Mouse (Mus musculus): ENCODE data around the gene Srarp.

Gene Srarp

DNA sequence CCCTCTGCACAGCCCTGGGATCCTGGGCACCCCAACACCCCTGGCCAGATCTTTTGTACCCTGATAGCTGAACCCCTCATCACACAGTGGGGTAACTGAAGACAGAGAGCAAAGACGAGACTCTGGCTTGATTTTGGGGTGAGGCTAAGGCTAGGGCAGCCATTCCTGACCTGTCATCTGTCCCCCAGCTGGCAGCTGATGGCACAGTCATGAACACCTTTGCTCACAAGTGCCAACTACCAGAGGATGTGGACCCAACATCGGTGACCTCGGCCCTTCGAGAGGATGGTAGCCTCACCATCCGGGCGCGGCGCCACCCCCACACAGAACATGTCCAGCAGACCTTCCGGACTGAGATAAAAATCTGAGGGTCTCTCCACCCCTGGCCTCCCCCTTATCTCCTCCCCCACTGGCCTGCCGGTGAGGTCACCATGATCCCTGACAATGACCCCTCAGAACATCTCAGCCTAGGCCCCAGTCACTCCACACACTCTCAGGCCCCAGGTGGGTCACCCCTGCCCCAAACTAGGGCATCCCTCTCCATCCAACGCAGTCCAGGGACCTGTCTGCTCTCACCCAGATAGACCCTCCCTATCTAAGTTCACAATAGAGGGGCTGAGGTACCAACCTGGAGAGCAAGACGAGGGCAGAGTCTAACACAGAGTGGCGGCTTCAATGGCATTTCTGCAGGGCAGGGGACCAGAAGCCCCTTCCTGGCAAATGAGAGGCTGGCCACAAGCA is 12.0 kb downstream of the Srarp start:
- DNase-seq = no peak

DNA sequence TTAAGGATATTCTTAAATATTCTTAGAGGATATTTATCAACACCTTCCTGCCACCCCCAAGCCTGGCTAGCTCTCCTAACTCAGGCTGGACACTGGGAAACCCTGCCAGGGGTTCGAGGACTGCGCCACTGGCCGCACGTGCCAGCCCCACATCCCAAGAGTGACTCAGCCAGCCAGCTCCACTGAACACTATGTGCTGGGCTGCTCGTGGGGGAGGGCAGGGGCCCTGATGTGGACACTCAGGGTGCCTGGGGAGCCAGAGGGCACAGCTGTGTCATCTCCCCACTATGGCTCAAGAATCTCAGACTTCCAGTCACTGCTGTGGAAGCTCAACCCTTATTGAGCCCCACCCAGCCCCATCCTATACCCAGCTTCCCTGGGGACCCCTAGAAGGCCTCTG is 12.6 kb downstream of the Srarp start:
- no peak for DNase-seq

DNA sequence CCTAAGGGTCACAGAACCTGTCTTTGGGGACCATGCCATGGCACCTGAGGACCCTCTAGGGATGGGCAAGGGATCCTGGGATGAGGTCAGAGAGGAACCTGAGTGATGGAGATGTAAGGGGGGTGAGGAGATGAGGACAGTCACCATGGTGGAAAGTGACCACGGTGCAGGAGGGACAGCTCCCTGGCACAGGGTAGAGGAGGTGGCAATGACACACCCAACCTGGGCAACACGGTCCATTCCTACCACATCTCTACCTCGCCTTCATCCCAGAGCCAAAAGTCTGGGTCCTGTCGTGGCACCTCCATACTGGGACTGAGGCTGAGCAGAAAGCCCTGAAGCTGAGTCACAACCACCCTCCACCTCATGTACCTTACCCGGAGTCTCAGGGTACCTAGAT is 13.1 kb downstream of the Srarp start:
- DNase-seq = no peak

- DNase-seq = peak; percentile 60 to 71
These were observed 14.5 kb downstream of the Srarp start for GRCm38 (mm10) chr4:141421423-141421822.

GRCm38 (mm10) chr4:141420886-141421285 is 15.0 kb downstream of the Srarp start:
- DNase-seq = no peak

DNA sequence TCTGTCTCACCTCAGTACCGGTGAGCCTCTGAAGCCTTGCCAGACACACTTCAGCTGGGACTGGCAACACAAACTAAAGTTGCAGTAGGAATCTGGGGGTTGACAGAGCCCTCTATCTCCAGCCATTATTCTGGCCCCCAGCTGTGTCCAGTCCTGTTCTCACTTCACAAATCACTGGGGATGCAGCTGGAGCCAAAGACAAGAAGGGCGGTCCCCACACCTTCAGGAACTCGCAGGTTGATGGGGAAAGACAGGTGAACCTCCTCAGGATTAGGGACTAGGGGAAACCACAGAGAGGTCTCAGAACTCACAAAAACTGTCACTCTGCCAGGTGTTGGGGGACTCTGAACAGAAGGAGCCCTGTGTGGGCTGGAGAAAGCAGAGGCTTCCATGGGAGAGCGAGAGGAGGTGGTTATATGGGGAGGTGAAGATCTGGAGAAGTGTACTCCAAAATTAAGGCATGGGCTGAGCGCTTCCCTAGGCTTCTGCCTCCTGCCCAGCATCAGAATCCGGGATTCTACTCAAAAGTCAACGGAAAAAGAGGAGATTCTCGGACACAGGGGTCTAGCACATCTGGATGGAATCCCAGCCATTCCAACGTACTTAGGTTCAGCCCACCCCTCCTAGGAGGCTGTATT is 15.6 kb downstream of the Srarp start, which contains the start of gene Hspb7:
Gene Hspb7 (plus strand): TSS at position 588 of the 638 bp plus-strand sequence.
- DNase-seq = no peak

GRCm38 (mm10) chr4:141419398-141420191 is 16.3 kb downstream of the Srarp start:
- peak; percentile 61 to 73 for DNase-seq

DNA sequence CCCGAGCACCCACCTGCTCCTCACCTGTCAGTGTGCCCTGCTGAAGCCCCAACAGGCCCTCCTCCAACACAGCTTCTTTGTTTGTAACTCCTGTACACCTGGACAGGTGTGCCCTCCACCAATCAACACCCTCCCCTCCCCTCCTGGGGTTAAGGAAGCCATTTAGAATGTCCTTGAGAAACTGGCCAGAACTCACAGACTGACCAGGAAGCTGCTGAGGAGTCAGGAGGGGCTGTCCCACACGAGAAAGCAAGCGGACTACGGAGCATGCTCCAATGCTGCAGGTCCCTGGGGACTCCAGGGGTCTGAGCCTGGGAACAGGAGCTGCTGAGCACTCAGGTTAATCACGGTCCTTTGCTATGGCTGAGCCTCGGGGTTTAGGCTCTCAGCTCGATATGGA is 20.0 kb downstream of the Srarp start, which contains the start of gene Clcnkb:
Gene Clcnkb (minus strand): TSS at position 91 of the 400 bp plus-strand sequence.
- DNase-seq = peak in 1 of 2 experiments; percentile 55

GRCm38 (mm10) chr4:141411430-141411992 is 24.4 kb downstream of the Srarp start:
- peak; percentile 49 to 60 for DNase-seq

DNA sequence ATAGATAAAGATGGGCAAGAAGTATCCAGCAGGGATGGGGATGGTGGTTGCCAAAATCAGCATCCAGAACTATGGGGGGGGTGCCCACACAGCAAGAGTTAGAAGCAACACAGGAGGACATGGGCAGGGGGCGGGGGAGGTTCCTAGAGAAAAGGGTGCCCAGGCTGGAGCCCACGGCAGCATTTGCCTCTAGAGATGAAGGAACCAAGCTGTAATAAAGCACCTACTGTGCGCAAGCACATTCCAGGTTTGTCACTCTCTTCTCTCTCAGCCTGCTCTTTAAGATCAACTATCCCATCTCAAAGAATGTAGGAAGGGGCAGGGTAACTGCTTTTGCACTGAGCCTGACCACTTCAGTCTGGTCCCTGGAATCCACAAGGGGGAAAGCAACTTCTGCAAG is 27.3 kb downstream of the Srarp start:
- no peak for DNase-seq

- peak; percentile 66 to 79 for DNase-seq
These were observed 29.2 kb downstream of the Srarp start for GRCm38 (mm10) chr4:141406516-141407299.

DNA sequence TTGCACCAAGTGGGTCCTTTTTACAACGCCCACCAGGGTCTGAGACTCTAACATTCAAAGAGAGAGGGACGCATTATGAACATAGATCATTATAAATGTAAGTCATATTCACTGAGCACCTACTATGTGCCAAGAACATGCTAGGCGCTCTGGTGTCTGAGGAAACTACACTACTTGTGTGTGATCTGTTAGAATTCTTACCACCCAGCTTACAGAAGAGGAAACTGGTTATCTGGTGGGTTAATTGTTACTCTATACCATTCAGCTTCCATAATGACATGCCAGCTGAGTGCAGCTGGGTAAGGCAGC is 30.6 kb downstream of the Srarp start:
- no peak for DNase-seq

- DNase-seq = peak; percentile 93 to 94
These were observed 31.2 kb downstream of the Srarp start for GRCm38 (mm10) chr4:141404518-141405313.

- DNase-seq = no peak
These were observed 35.7 kb downstream of the Srarp start for GRCm38 (mm10) chr4:141400171-141400570.

GRCm38 (mm10) chr4:141398545-141398944 is 37.4 kb downstream of the Srarp start, which contains the start of gene Clcnka:
Gene Clcnka, minus strand, starts transcription at chr4:141398724.
- DNase-seq = peak; percentile 64 to 79

DNA sequence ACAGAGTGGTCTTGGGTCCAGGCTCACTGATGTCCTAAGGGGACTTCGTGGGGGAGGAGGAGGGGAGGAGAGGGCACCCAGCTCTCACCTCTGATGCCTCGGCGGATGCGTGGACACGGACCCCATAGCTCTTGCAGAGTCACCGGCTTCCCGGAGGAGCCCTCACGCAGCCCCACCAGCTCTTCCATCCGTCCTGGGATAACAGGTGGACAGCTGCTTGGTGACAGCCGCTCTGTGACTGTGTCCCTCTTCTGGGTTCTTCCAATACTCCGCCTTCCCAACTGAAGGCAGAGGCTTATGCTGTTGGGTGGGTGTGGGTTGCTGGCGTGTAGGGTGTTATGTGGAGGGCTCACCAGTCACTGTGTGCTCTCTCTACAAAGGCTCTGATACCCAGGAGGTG is 38.0 kb downstream of the Srarp start:
- no peak for DNase-seq

DNA sequence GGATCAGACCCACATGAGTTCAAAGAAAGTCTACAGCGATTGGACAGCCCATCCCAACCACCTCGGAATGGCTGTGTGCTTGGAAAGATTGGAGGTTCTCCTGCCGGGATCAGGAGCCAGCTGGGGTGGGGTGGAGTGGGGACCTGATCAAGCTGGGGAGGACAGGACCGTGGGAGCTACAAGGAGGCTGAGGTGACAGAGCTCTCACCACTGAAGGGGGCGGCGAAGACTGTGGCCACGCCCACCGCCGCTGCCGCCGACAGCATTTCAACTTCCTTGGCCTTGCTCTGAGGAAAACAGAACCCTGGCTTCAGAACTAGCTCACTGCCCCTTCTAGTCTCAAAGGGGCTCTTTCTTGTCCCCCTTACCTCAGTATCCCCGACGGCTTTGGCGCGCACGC is 41.2 kb downstream of the Srarp start:
- DNase-seq = peak; percentile 53 to 64

DNA sequence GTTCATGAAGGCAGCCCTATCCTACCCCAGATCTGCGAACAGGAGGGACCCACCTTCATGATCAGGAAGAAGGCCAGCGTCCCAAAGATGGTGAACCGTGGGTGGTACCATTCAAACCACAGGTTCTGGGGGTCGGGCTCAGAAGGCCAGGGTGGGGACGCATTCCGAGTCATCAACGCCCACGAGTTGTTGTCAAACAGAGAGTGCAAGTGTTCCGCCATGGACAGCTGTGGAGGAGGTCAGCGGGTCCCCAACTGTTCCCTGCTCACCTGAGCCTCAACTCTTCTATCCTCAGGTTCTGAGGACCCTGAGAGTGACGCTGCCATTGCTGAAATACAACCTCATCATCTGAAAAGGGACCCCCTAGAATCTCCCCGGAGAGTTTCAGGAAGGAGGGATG is 44.6 kb downstream of the Srarp start:
- no peak for DNase-seq

- no peak for DNase-seq
These were observed 46.3 kb downstream of the Srarp start for GRCm38 (mm10) chr4:141389366-141390150.

DNA sequence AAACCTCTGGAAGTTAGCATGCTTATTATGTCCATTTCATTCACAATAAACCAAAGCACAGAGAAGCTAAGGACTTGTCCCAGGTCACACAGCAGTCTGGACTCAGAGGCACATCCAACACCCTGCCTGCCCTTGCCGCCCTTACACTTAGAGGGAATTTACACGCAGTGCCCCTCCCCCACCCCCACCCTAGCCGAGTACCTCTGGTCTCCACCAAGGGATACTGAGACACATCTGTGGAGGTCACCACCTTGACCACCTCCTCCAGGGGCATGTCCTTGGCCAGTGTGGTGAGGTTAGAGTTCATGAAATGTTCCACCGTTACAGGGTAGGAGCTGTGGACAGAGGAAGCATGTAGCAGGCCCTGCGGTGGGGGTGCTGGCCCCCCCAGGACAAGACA is 48.0 kb downstream of the Srarp start:
- DNase-seq = no peak
